Mouse (Mus musculus) right cerebral cortex, postnatal 14 days (tissue): ENCODE measurements around the gene Hsf4.

ENCODE experiments used
- DNase-seq: peaks from one replicate; pipeline ENCODE4 v3.0.0; 2022

Hsf4 gene

DNA sequence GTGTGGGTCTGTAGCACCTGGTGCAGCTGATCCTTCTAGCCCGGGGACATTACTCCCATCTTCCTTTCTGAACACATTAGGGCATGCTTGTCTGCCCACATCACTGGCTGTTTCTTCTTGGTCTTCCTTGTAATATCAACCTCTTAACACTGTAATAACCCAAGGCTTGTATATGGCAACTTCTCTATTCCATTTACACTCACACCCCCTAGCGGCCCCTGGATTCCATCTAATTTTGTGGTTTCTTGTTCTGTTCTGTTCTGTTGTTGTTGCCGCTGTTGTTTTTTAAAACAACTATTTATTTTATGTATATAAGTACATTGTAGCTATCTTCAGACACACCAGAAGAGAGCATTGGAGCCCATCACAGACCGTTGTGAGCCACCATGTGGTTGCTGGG, 17.3 kb downstream of the Hsf4 start:
- DNase-seq, result peak; percentile 3

DNA sequence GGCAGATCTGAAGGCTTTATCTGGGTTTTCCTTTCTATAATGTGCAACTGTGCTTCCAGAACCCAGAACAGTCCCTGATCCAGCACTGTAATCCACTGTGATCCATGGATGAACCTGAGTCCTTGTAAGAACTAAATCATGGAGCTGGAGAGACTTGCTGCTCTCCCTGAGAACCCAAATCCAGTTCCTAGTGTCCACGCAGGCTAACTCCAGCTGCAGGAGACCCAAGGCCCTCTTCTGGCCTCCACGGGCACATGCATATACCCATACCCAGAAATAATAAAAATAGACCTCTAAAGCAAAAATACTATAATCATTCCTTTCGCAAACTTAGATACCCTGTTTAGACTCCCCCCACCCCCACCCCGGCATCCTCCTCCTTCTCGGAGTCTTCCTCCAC, 18.6 kb downstream of the Hsf4 start:
- DNase-seq, result peak; percentile 3

DNA sequence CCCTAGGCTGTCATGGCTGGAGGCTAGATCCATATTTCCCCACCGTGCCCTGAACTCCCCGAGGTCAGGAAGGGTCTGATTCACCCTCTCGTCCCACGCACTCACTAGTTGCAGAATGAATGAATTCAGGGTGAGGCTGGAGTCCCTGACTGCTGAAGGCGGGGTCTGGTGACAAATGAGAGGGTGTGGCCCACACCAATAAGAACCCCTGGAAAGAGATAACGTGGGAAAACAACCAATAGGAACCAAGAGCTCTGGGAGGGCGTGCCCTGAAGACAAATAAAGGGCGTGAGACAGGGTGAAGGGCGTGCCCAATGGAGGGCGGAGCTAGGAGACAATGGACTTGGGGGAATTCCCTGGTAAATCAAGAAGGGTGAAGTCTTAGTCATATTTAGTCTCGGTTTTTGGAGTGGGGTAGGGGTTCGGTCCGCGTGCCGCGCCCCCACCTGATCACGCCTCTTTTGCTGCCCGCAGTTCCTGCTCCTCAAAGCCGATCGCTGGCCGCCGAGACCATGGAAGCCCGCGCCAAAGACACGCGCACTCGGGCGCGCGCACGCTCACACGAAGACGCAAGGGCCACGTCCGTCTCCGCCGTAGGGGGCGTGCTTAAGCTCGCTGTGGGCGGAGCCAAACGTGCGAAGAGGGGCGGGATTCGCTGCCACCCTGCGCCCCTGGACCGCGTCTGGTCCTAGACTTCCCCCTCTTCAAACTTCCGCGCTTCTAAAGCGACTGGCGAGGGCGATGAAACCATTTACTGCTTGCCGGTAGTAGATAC, 19.5 kb downstream of the Hsf4 start:
- peak; percentile 96 for DNase-seq

DNA sequence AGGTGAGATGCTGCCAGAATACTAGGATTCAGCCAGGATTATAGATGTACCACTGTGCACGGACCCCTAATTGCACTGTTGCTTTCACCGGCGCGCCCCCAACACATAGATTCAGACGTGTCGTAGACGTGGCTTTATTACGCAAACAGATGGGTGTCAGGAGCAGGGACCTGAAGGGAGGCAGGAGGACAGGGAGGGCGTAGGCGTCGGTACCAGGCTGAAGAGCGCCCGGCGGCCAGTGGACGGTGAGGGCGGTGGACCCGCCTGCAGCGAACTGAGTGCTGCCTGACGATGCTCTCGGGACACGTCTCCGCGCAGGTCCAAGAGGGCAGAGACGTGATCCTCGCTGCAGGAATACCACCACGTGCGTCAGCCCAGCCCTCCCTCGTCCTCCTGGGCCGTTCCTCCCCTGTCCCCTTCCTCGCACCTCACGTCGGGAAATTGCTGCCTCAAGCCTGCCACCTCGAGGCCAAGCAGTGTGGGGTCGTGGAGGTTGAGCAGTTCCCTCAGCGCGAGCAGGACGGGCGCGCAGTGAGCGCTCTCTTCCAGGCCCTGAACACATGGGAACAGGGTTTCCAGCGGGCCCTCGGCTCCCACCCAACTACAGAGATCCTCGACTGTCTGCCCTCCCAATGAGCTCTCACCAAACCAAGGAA, 20.3 kb downstream of the Hsf4 start, which contains the start of gene 4931428F04Rik:
Gene 4931428F04Rik, minus strand, starts transcription at position 60 of the 656 bp plus-strand sequence.
- DNase-seq, result peak; percentile 47

DNA sequence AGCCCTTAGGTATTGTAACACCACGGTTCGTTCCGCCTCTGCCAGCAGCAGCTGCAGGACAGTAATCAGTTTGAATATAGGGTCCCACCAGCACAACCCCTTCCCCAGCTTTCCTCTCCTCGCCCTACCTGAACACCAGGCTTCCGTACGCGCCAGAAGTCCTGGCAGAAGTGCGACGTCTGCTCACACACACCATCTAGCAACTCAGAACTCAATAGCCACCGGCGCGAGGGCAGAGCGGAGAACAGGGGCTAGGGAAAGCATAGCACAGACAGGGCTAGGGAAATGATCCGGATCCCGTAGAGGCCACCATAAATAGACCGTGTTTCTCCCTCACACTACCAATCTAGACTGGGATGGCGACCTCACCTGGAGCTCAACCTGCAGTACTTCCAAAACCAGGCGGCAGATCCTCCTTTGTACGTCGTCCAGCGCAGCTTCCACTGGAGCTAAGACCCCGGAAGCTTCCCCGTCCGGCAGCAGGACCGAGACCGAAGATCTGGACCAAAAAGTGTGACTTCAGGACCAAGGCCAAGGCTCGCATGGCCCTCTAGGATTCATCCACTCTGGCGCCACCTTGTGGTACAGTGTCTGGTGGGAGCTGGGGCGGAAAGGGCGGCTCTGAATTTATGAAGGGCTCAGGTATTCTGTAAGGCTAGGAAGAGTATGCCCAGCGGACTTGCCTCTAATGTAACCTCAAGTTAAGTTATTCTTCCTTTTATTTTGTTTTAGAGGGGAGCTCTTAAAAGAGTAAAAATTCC, 21.1 kb downstream of the Hsf4 start:
- peak; percentile 91 for DNase-seq

DNA sequence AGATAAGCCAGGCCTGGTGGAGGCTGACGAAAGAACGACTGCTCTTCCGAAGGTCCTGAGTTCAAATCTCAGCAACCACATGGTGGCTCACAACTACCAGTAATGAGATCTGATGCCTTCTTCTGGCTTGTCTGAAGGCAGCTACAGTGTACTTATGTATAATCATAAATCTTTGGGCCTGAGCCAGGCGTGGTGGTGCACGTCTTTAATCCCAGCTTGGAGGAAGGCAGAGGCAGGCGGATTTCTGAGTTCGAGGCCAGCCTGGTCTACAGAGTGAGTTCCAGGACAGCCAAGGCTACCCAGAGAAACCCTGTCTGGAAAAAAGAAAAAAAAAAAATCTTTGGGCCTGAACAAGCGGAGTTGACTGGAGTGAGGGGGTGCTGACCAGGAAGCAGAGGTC, 21.8 kb downstream of the Hsf4 start:
- peak; percentile 4 for DNase-seq

DNA sequence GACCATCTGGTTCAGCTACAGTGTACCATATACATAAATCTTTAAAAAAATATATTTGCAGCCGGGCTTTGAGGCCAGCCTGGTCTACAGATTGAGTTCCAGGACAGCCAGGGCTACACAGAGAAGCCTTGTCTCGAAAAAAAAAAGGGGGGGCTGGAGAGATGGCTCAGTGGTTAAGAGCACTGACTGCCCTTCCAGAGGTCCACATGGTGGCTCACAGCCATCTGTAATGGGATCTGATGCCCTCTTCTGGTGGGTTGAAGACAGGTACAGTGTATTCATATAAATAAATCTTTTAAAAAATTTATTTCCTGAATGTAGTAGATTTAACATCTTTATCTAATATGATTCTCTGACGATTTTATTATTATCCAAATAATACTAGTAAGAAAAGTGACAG, 22.2 kb downstream of the Hsf4 start:
- peak; percentile 3 for DNase-seq

DNA sequence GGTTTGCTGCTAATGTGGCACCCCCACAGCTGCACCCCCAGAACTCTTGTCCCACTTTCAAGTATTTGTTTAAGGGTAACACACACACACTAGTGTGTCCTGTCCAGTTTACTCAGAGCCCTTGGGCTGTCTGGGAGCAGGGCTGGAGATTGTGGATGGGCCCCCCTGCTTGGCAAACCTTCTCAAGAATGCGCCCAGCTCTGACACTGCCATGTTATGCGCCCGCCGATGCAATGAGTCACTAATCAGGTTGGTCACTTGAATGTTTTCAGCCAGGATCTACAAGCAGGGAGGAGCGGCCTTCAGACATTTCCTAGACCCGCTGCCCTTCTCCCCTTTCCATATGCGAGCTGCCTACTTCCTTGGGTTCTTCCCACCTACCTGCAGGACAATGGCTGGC, 22.9 kb downstream of the Hsf4 start:
- DNase-seq, result no peak

DNA sequence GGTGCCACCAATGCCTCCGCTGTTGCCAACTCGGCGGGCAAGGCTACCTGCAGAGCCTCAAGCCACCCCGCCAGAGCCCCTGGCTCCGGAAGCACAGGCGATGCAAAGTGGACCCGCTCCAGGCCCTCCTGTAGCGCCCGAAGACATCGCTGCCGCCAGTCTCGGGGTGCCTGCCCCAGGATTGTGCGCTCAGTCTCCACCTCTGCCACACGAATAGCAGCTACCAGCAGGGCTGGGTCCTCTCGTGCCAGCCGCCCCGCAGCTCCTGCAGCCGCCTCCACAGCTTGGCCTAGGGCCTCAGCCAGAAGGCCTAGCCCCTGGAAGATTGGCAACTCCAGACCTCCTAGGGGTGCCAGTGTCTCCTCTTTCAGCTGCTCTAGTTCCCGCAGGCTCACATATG, 23.8 kb downstream of the Hsf4 start:
- no peak for DNase-seq

DNA sequence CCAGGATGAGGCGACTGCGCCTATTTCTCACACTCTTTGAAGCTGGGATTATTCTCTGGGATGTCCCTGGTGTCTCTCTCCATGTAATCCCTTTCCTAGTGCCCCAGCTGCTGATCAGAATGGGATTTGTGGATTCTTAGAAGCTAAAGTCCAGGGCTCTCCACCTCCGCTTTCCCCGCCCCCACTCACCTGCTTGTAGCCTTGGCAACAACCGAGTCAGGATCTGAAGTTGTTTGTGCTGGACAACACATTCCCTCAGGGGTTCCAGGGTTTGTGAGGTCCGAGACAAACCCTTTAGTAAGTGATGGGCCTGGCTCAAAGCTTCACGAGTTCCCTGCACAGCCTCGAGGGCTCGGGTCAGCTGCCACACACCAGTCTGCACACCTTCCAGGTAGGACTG, 25.2 kb downstream of the Hsf4 start:
- DNase-seq, result no peak

DNA sequence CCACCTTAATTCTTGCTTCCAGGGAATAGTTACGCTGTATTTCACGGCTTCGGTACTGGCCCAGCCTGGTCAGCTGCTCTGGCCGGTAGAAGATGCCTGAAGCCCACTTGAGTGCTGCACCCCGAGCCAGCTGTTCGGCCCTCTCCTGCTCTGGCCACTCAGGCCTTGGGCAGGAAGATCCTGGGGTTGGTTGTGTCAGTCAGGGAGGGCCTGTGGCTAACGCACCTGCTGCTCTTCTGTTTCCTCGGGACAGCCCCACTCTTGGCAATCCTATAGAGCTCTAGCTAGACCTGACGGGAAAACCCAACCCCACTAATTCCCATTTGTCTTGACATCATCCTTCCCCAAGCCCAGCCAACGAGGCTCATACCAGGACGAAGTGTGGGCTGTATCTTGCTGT, 25.7 kb downstream of the Hsf4 start:
- DNase-seq, result no peak

DNA sequence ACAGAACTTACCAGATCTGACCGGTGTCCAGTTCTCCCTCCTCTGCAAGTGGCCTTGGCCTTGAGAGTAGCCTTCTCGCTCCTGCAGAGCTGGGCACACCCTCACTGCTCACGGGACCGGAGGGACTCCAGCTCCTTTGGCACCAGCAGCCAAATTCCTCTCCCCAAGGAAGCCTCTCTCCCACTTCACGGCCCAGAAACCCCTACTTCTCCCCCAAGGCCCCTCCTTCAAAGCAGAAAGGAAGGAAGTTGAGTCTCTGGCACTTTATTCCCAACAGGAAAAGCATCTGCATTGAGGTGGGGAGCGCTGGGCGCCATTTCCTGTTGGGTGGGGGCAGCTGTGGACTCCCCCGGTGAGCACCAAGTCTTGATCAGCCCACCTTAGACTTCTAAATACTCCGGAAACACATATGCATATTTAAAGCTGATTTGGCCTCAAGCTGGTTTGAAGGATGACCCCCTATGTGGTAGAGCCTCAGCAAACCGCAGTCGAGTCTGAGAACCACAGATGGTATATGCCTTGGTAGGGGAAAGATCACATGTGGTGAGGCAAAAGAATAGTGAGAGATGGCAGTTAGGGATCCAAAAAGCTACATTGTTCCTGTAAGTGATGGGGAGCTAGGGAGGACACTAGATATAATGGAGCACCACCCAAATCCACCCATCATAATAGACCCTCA, 26.4 kb downstream of the Hsf4 start, which contains the start of gene Exoc3l:
Gene Exoc3l, minus strand, starts transcription at position 207 of the 679 bp plus-strand sequence.
- DNase-seq, result no peak

DNA sequence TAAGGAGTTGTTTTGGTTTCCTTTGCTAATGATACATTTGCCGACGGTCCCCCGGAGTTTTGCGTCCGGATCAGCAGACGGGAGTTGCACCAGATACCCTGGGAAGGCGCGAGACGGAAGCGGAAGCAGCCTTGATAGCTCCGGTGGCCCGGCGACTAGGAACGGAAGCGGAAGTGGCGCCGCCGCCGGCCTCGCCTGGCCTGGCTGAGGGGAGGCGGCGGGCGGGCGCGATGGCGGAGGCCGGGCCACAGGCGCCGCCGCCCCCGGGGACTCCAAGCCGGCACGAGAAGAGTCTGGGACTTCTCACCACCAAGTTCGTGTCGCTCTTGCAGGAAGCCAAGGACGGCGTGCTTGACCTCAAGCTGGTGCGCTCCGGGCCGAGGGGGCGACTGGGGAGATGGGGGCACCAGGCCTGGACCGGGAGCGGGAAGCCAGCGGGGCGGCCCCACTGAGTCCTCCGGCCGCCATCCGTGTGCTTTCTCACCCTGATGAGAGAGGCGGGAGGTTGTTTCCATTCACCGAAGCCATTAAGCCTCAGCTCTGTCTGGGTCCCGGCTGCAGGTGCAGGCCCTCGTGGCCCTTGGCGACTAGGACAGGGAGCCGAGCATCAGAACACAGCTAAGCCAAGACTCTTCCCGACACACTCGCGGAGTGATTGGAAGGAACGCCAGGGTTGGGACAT, 28.1 kb downstream of the Hsf4 start, which contains the start of gene E2f4:
Gene E2f4, plus strand, starts transcription at position 153 of the 682 bp plus-strand sequence.
- peak; percentile 95 for DNase-seq

DNA sequence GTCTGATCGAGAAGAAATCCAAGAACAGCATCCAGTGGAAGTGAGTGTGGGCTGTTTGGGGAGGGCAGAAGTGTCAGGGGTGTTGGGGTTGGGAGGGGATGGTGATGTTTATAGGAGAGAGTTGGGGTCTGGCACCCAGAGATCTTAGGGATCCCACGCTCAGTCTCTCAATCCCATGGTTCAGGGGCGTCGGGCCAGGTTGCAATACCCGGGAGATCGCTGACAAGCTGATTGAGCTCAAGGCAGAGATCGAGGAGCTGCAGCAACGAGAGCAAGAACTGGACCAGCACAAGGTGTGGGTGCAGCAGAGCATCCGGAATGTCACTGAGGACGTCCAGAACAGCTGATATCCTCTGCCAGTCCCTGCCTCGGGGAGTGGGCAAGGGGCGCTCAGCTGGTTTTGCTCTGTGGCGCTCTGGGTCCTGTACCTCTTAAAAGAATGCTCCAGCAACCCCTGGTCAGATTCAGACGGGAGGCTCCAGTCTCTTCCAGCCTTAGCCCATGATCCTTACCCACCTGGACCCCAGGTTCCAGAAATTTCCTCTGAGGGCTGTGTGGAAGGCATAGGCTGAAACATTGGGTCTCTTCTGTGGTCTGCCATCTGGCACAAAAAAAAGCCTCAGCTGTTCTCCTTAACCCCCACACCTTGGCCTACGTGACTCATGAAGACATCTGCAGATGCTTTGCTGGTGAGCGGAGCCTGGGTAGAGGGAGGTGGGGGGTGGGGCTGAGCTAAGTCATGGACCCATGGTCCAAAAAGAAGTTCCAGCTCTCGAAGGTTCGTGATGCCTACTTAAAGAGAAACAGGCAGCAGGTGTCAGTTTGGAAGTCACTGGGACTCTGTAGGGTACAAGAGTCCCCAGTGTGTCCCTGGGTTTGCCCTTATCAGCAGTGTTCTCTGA, 29.0 kb downstream of the Hsf4 start:
- DNase-seq, result peak; percentile 6

DNA sequence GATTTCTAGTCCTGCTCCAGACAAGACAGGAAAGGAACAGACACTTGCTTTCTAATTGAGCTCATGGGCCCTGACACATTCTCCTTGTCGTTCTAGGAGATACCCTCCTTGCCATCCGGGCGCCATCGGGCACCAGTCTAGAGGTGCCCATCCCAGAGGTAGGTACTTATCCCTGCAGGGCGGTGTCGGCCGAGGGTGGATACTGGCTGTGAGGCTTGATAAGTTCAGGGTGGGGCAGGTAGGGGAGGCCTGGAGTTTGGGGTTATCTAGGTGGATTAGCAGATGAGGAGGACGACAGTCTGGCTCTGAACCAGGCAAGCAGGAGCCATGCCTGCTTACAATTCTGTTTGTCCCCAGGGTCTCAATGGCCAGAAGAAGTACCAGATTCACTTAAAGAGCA, 30.4 kb downstream of the Hsf4 start:
- no peak for DNase-seq

DNA sequence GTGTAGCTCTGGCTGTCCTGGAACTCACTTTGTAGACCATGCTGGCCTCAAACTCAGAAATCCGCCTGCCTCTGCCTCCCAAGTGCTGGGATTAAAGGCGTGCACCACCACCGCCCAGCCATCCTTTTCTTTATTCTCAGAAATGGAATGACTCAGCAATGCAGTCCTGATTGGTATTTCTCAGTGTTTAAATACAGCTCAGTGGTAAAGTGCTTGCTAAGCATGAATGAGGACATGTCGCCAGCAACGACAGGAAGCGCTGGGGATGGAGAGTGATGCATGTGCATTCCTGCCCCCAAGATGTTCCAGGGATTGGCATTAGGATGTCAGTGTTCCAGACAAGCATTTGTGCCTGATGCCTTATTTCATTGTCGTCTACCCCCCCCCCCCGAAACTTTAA, 33.8 kb downstream of the Hsf4 start:
- no peak for DNase-seq

DNA sequence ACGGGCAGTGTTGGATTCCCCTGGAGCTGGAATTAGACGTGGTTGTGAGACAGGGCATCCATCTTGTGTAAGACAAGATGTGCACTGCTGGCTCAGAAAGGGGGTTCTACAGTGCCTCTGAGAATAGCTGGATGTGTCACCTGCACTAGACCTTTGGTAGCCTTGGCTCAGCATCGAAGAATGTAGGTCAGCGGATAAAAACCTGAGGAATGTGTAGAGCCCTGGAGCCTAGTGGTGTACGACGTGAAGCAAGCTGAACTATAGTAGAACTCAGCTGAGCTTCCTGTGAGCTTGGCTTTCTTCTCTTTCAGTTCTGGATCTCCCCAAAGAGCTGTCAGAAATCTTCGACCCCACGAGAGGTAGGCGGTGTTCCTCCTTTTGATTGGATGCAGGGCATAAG, 34.3 kb downstream of the Hsf4 start:
- no peak for DNase-seq

DNA sequence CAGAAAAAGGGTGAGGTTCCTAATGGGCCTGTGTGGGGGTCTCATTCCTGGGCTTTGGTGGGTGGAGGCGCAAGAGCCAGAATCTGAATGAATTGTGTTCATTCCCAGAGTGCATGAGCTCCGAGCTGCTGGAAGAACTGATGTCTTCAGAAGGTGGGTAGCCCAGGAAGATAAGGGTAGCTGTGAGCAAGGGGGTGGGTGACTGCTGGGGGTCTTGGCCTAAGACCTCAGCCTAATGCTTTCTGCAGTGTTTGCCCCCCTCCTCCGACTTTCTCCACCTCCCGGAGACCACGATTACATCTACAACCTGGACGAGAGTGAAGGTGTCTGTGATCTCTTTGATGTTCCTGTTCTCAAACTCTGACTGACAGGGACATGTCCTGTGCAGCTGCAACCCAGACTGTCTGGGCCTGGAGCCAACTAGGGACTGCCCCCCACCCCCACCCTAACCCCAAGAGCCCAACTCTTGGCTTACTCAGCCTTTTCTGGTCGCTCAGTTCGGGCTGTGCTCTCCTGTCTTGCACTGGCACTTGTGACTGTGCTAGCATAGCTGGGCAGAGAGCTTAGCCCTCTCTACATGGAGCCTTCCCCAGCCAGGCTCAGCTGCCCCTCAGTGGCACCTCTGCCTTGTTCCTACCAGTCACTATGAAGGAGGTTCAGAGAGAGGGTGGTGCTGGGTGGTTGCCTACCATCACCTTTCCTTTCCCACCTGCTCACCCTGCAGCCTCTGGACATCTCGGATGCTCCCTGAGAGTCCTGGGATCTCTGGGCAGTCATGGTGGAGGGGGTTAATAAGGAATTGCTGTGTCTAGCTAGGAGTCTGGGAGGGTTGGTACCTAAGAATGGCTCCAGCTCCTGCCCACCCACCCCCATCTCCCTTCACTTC, 35.0 kb downstream of the Hsf4 start:
- no peak for DNase-seq

DNA sequence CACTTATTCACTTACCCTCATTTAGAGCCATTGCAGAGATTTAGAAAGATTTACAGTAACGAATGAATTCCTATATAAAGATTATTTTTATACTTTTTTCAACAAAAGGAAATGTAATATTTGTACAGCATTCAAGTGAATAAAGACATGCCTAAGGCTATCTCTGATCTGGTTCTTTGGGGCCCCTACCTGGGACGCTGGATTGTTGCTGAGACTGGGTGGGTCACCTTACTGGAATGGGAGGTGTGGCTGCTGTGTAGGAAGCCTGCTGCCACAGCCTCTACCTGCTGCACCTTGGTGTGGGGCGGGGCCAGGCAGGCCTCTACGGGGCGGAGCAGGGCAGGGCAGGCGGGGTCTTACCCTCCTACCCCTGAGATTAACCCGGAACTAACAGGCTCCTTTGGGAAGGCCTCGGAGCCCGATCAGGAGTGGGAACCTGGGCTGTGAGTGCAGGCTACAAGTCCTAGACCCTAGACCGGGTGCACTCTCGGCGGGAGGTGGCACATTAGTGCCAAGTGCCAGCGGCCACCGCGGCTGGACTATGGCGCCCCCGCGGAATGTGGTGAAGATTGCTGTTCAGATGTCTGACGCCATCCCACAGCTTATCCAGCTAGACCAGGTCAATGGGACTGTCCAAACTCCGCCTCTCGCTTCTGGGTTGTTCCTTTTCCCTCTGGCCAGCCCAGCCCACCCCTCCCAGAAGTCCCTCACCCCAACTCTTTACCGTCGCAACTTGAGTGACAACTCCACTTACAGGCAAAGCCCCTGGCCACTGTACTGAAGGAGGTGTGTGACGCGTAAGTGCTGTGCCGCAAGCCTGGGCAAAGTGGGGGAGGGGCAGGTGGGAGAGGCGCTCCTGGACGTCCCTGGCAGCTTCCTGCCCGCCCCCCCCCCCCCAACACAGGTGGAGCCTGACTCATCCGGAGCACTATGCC, 35.9 kb downstream of the Hsf4 start, which contains the start of gene Elmo3:
Gene Elmo3, plus strand, starts transcription at position 391 of the 935 bp plus-strand sequence.
- DNase-seq, result peak; percentile 78
